Mouse (Mus musculus): ENCODE data around the gene Epha8.

Gene Epha8

DNA sequence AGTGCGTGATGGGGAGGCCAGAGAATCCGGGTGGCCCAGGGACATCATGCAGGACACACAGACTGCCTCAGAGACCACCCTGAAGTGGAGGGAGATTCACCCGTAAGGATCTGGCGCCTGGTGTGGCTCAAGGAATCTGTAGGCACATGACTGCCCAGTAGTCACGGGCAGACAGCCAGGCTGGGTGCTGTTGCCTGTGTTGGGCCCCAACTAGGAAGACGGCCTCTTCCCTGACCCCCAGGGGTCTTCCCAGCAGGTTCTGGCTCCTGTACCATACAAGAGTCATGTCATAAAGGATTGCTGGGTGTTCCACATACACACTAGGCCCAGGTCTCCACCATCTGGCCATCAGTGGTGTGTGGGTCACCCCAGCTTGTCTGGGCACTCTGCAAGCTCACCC lies 2.1 kb downstream of the Epha8 start:
- DNase-seq (ENCODE audit: low spot score in 2 of 2): no peak

DNA sequence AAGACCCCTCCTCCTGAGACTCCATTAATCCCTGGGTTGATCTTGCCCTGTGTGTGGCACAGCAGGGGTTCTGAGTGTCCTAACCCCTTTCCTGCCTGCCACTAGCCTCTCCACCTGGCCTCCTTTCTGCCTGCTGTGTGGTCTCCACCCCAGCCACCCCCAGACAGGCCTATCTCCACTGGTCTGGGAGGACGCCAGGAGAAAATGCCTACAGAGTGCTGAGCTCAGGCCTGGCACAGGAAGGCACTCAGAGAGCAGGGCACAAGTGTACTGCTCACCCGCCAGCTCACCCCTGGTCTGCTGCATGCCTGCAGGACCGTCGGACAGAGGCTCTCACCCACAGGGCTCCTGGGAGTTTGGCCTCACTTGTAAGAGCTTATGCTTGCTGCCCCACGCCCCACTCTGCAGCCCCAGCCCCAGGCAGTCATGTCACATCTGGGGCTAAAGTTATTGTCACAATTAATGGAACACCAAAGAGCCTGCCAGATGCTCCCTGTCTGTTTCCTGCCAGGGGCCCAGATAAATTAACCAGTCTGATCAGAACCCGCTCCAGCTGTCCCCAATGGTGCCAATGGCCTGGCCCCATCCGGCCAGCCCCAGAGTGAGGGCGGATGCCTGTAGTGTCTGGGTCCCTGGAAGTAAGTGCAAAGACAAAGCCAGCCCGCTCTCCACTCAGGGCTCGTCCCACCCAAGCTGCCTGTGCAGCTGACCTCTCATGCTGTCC lies 7.2 kb downstream of the Epha8 start:
- no peak for DNase-seq (ENCODE audit: low spot score in 2 of 2)

DNA sequence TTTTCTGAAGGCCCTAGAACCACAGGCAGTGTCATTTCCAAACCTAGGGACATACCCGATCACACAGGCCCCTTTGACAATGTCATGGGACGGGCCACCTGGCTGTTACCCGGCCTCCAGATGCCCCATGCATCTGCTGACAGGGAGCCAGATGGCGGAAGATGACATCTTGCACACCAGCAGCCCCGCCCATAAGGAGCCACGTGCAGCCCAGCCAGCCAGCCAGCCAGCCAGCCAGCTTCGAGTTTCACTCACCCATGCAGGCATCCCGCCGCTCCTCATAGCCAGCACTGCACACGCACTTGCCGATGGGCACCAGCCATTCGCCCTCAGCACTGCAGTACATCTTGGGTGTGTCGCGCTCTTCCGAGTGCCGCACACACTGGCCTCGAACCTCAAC lies 11.2 kb downstream of the Epha8 start:
- DNase-seq (ENCODE audit: low spot score in 2 of 2): no peak

DNA sequence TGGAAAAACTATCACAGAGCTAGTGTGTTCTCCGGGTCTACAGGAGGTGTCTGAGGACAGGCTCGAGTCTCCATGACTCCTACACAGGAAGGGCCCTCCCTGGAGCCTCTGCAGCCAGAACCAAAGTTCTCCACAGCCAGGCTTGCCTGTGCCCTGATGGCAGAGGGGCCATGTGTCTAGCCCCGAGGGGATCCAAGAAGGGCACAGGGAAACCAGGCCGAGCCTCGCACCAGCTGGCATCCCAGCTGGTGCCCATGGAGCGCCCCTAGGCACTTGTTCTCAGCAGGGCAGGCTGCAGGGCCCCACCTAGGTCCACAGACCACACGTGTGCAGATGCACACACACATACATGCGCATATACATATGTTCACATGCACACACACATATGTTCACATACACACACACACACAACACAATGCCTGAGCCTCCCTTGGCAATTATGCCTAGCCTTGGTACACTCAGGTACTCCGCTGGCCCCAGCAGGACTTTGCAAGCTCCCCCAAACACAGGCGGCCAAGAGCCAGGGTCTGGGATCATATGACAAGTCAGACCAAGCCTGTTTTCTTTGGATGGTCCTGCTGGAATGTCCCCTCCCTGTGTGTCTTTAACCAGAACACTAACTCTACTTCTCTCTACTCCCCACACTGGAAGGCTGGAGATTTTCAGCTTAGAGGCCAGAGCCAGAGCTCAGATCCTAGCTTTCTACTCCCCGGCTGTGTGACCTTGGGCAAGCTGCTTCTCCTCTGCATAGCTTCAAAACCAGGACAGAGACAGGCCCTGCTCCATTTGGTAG lies 11.9 kb downstream of the Epha8 start:
- DNase-seq (ENCODE audit: low spot score in 2 of 2): no peak

DNA sequence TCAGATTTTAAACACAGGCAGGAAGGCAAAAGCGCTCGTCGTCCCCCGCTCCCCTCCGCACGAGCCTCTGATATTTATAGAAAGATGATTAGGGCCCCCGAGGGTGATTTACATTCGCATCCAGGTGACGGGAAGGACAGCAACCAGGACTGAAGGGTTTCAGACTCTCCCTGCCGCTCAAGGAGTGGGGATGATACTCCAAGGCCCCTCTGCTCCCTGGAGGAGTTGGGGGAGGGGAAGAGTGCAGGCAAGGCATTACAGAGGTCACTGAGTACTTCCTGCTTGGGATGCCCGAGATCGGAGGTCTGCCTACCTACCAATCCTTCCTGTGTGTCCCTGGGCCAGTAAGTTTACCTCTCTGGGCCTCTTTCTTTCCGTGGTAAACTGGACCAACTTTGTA lies 13.4 kb downstream of the Epha8 start:
- DNase-seq (ENCODE audit: low spot score in 2 of 2): no peak

DNA sequence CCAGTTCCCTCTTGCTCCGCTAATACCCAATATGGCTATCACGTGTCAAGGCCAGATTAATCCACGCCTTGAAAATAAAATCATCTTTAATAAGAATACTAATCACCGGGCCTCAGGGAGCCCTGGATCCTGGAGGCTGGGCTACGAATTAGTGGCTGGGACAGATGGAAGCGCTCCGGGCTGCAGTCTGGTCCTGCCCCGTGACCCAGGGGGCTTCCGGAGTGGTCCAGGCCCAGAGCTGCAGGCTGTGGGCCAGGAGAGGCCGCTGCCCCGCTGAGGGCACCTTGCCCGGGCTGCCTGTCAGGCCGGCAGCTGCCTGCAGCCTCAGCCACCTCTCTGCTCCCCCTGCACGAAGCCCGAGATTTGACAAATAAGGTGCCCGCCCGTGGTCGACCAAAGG lies 13.9 kb downstream of the Epha8 start:
- no peak for DNase-seq (ENCODE audit: low spot score in 2 of 2)

DNA sequence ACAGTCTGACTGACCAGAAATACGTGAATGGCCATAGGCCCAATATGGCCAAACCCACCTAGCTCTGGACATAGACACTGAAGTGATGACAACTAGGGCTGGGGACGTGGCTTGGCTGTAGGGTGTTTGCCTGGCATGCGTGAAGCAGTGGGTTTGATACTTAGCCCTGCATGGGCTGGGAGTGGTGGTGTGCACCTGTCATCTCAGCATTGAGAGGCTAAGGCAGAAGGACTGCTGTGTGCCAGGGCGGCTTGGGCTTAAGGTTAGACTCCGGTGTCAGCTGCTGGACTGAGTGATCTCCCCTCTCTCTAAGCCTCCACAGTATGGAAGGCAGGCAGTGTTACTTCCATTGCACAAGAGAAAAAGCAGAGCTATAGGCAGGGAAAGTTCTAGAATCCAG lies 18.7 kb downstream of the Epha8 start:
- DNase-seq (ENCODE audit: low spot score in 2 of 2): no peak

DNA sequence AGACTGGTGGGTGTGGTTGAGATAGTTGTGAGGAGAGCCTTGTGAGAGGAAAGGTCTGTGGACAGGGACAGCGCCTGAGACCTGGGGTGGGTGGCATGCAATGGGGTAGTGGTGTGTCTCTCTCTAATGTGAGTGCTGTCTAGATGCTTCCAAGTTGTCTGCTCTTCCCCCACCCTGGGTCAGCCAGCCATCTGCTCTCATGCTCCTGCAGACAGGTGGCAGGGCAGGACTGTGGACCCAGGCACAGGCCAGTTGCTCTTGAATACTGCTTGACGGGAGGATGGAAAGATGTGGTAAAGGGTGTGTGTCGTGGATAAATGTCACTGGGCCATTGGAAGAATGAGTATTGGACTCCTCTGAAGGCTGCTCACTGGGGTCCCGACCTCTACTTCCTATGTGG lies 19.3 kb downstream of the Epha8 start:
- no peak for DNase-seq (ENCODE audit: low spot score in 2 of 2)

DNA sequence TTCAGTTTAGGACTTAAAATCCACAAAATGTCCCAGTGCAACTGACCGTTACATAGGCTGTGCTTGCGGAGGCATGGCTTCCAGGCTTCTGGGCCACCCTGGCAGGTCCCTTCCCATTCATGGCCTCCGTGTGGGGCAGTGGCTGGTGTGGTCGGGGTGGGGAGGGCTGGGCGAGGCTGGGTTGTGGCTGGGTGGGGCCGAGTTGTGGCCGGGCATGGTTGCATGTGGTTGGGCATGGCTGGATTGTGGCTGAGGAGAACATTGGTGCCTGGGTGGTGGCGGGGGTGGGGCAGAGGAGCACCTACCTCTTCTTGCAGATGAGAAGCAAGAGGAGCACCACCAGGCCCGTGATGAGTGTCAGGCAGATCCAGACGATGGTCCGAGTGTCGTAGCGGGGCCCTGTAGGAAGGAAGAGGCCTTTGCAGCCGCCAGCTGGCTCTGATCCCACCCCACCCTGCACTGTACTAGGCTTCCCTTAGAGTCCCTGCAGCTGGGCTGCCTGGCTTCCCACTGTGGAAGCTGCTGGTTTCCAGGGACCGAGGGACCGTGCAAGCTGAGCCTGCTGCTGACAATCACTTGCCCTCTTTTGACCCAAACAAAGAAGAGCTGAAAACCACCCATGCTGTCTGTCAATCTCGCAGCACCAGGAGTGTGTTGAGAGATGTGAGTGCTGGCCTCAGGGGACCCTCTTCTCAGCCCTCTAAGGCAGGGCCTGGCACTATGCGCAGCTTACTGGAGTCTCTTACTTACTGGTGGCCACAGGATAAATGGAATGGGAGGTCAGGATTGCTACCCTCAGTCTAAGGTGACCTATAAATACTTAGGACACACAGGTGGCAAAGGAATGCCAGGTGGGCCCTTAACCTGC lies 21.6 kb downstream of the Epha8 start:
- no peak for DNase-seq (ENCODE audit: low spot score in 2 of 2)

DNA sequence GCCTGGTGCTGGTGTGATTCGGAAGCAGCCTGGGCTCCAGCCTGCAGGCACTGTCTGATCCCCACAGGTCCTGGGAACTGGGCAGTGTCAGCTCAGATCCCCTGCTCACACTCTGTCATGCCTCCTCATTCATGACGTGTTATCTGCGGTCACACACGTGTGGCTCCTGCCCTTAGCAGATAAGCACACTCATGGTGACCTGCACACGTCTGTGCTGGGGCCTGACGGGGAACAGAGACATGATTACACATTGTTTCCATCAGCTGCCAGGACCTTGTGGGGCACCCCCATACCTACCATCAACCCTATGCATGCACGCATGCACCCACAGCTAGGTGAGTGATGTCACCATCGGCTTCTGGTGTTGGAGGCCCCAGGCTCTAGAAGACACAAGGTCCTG lies 26.1 kb downstream of the Epha8 start:
- no peak for DNase-seq (ENCODE audit: low spot score in 2 of 2)

DNA sequence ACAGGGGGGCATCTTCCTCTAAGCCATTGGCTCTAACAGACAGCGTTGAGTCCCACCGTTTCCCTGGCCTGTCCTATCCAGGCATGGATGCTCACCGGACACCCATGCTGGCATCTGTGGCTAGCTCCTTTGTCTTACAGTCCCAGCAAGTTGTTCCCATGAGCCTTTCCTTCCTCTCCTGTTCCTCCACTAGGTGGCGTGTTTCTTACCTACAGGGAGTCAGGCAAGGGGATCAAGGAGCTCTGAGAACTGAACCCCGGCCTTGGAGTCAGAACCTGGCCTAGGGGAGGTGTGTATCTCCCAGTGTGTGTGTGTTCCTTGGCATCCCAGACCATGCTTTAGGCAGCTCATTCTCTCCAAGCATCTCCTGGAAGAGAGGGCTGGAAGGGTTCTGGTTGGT lies 27.7 kb downstream of the Epha8 start:
- no peak for DNase-seq (ENCODE audit: low spot score in 2 of 2)

DNA sequence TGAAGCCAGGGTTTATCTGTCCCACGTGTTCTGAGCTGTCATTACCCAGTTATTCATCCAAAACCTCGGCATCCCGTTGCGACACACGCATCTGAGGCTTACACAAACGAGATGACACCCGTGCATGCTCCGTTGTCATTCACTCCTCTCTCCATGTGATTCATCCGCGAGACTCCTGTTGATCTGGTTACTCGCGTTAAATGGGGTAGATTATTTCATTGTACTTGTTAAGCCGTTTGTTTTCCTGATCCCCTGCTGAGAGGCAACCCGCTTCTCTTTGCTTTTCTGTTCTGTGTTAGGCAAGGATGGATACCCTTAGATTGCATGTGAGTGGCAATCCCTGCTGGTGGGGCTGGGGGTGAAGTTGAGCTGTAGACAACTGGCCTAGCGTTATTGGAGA lies 30.8 kb downstream of the Epha8 start:
- no peak for DNase-seq (ENCODE audit: low spot score in 2 of 2)

DNA sequence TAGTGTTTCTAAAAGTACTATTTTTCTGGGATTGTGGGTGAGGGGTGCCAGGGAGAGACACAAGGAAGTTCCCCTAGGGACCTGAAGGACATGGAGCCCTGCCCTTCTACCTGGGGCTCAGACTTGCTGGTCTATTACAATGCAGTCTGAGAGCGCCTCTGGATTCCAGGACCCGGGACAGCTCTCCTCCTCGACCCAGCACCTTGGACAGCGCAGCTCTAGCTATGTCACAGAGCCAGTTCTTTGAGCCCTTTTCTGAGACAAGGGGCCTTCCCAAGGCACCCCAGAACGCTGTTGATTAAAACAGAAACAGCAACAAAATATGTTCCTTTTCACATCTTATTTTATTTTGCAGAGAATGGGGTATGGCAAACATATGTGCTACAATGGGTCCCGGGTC lies 32.1 kb downstream of the Epha8 start:
- DNase-seq (ENCODE audit: low spot score in 2 of 2): peak; percentile 63 to 82

DNA sequence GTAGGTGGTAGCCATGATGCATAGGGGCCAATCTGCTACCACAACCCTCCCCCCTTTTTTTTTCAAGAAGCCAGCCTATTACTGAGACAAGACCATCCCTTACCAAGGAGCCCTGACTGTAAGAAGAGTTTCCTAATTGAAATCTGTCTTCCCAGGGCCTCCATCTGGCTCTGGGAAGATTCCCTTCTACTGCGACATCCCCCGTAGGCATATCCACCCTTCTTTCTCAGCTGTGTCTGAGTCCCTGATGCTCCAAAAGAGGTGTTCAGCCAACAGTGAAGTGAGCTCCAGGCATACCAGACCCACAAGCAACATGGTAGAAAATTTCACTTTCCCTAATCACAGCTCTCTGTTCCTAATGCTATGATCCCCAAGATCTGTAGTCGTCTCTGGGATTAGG lies 37.1 kb downstream of the Epha8 start:
- DNase-seq (ENCODE audit: low spot score in 2 of 2): no peak

DNA sequence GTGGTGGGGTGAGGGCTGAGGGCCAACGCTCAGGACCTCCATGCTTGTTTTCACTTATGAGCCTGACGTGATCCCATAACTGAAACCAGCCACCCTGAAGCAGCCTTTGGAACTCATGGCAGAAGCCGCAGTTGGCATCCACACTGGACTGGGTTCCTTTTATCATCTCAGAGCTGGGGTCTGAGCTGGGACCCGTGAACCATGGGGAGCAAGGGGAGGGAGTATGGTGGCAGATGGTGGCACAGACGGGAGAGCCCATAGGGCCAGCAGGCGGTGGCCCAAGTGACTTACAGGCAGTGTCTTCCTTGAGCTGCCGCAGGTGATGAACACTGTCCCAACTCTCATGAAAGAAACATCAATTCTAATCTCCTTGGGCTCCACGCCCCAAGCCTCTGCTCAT lies 37.8 kb downstream of the Epha8 start:
- DNase-seq (ENCODE audit: low spot score in 2 of 2): no peak

DNA sequence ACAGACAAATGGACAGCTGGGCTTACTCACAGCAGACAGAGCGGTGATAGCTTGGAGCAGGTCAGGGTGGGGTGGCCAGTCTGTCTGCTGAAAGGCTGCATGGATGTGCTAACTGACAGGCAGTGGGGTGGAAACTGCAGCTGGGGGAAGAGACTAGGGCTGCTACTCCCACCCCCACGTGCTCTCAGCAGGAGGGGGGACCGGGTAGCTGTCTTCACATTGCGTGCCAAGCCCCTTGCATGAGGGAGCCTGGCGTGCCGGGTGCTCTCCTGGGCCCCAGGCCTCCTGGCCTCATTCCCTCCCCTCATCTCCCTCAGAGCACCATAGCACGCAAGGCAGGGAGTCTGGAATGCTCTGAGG lies 39.5 kb downstream of the Epha8 start:
- no peak for DNase-seq (ENCODE audit: low spot score in 2 of 2)

DNA sequence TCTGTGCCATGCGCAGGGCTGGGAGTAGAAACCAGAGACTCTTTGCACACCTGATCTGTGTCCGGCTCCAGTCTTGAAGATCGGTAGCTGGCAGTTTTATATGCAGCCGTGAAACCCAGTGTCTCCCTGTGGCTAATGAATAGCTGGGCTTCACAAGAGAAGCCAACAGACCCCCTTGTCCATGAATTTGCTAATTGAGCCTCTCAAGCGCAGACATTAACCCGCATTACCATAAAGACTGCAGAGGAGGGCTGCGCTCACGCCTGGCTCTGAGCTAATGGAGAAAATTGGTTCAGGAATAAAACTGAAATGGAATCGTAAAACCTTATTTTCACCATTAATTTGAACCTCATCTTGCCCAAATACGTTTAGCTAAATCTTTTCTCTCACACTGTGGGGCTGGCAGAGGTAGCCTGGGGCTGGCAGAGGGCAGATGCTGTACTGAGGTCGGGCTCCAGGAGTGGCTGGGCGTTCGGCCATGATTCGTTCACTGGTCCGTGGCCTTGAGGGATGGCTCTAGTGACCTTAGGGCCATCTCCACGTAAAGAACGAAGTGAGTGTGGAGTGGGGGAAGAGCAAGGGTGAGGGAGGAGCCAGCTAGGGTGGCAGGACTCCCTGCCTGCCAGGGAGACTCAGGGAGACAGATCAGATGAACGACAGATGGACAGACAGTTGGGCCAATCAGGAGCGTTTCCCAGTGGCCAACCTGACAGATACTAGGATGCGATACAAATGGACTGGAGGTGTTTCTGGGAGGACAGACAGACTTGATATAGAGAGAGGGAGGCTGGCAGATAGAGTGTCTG lies 40.1 kb downstream of the Epha8 start:
- DNase-seq (ENCODE audit: low spot score in 2 of 2): no peak

DNA sequence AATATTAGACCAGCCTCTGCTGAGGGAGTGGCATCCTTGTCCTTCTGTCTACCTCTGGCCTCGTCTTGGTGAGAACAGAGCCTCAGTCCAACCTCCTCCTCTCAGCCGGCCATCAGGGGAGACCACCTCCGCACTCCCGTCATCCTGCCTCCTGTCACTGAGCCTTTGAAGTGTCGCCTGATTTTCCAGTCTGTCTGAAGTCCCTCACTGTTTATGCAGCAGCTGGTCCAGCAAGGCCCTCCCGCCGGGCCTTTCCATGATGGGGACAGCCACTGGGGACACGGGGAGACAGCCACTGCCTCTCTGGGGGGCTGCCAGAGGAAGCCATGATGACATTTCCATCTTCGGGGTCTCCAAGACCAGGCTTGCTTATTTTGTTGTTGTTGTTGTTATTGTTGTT lies 43.8 kb downstream of the Epha8 start:
- DNase-seq (ENCODE audit: low spot score in 2 of 2): no peak

DNA sequence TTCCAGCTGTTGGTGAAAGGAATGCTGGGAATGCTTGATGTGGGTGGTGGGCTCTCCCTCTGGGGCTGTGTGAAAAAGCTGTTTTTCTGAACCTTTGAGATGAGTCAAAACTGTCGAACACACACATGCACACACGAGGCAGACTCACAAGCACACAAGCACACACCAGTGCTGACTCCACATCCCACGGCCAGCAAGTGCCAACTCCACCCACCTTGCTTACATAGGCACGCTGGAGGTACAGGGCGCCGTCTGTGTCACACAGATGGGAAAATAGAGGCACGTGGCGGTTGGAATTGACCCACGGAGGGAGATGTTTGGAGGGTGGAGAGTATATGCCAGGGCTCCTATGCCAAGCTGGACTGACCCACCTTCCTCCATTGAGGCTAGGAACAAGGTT lies 44.8 kb downstream of the Epha8 start:
- DNase-seq (ENCODE audit: low spot score in 2 of 2): no peak

DNA sequence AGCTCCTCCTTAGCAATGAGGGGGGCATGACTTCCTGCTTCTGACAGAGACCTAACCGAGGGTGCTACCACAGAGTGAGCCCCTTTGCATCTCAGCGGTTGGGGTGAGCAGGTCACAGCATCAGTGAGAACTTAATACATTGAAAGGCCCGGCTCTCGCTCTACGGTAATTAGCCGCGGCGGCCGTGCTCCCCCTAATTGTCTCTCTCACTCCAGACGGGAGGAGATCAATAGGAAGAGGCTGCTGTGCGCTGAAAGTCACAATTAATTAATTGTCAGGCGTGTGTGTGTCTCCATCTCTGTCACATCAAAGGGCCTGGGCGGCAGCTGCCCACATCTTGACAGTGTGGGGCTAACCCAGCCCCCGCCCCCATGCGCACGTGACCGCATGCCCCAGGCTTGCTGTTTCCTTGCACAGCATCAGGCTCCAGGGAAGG lies 45.4 kb downstream of the Epha8 start:
- no peak for DNase-seq (ENCODE audit: low spot score in 2 of 2)

DNA sequence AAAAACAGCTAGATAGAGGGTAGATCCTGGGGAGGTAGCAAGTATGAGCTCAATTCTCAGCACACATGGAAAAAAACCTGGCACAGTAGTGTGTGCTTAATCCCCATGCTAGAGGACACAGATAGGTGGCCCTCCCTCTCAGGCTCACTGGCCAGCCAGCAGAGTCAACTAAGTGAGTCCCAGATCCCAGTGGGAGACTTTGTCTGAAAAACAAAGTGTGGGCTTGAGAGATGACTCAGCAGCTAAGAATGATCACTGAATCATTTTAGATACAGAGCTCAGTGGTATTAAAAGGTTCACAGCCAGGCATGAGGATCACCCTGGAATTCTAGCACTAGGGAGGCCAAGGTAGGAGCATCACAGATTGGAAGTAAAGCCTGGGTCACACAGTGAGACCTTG lies 48.8 kb downstream of the Epha8 start:
- no peak for DNase-seq (ENCODE audit: low spot score in 2 of 2)

DNA sequence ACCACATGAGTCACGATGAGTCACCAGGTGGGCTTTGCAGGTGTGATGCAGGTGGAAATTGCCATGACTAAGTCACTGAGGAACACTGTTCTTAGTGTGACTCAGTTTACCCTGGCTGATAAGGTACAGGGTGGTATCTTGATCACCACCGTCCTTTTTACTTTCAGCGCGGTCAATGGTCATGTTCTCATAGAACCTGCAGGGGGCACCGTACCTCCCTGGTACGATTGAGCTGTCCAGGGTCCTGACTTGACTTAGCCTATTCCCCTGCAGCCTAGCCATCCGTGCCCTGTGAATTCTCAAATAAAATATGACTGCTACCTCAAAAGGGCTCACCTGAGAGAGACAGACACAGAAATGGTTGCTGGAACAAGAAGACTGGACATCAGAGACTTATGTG lies 49.6 kb downstream of the Epha8 start:
- DNase-seq (ENCODE audit: low spot score in 2 of 2): no peak

Measured in urinary bladder, adult 18-20 months (tissue).